Mouse (Mus musculus) lung, embryonic 14.5 days (tissue): ENCODE data around the gene Myo1d. TPM values are rescaled to one million over a fixed set of nuclear protein-coding genes. Genes with fewer than 3 reads are reported as not detected.

ENCODE experiments used
- ATAC-seq: fragments of 200-750 bp; cut with Nextera tagmentation; 2 replicates; pipeline ENCODE4 v1.8.0; 2017; ENCODE audit warnings: mild to moderate bottlenecking, moderate TSS enrichment, moderate library complexity; ENCODE audit not compliant: insufficient read depth
- DNase-seq: peaks from one replicate; pipeline ENCODE4 v3.0.0-alpha.2; 2015
- H3K27ac ChIP-seq: fragments of 300-500 bp; sonication (generic); 2 replicates; pipeline ENCODE4 v1.5.1; 2014; ENCODE audit warnings: low read depth, mild to moderate bottlenecking, moderate library complexity
- H3K27me3 ChIP-seq: fragments of 300-500 bp; sonication (generic); 2 replicates; pipeline ENCODE4 v1.6.1; 2014; ENCODE audit warnings: low read length, control low read depth; ENCODE audit not compliant: insufficient read depth
- H3K36me3 ChIP-seq: fragments of 300-500 bp; sonication (generic); 2 replicates; pipeline ENCODE4 v1.6.1; 2014; ENCODE audit warnings: control low read depth; ENCODE audit not compliant: insufficient read depth
- H3K4me1 ChIP-seq: fragments of 300-500 bp; sonication (generic); 2 replicates; pipeline ENCODE4 v1.6.1; 2014; ENCODE audit warnings: antibody characterized with exemption, control low read depth; ENCODE audit not compliant: insufficient read depth
- H3K4me2 ChIP-seq: fragments of 300-500 bp; sonication (generic); 2 replicates; pipeline ENCODE4 v1.6.1; 2014; ENCODE audit warnings: mild to moderate bottlenecking
- H3K4me3 ChIP-seq: fragments of 300-500 bp; sonication (generic); 2 replicates; pipeline ENCODE4 v1.5.1; 2014; ENCODE audit warnings: low read depth, low read length
- H3K9ac ChIP-seq: fragments of 300-500 bp; sonication (generic); 2 replicates; pipeline ENCODE4 v1.6.1; 2014
- H3K9me3 ChIP-seq: fragments of 300-500 bp; sonication (generic); 2 replicates; pipeline ENCODE4 v1.6.1; 2016; ENCODE audit warnings: low read depth, low read length, control low read depth
- CTCF ChIP-seq: IDR thresholded peaks from 2 replicates; pipeline ENCODE4 v1.5.1; 2016; ENCODE audit warnings: antibody characterized with exemption, low read depth
- WGBS: fragments of 180-500 bp; shearing (Covaris S2); extraction: QIAGEN DNeasy Blood & Tissue Kit; methylation state at CpG from one replicate; pipeline ENCODE4 v1.1.7; 2014; 5-methylcytosine and 5-hydroxymethylcytosine counted together
- polyA plus RNA-seq: library from polyadenylated mRNA; unstranded; fragments of >200 nt; fragmentation: Nextera tagmentation; extraction: Ambion mirVana; gene quantifications from 2 replicates; pipeline ENCODE4 v1.2.1, GENCODE M21; 2014

Gene Myo1d
- polyA plus RNA-seq, 1 experiment from 2014 or later = 16.1 TPM

- no peak for TF ChIP-seq CTCF
- ATAC-seq (no peak), DNase-seq (no peak)
- Histone ChIP-seq H3K27me3 (no peaks in the 10 kb centered on the region), H3K4me1 (no peaks in the 10 kb centered on the region; the same call in 1 of the 2 replicates), H3K27ac (no peak overlapping the region), H3K9me3 (no peaks in the 10 kb centered on the region), H3K4me3 (no peak overlapping the region), H3K9ac (no peak overlapping the region), H3K36me3 (no peaks in the 10 kb centered on the region), H3K4me2 (no peak overlapping the region)
- 40% methylated on average over 7 of the region's 7 CpGs for WGBS
Measured at GRCm38 (mm10) chr11:80783460-80783859, 3.6 kb upstream of the Myo1d start.

- Histone ChIP-seq H3K4me2 (no peak overlapping the region), H3K9ac (no peak overlapping the region), H3K27ac (no peak overlapping the region), H3K27me3 (no peaks in the 10 kb centered on the region), H3K9me3 (no peaks in the 10 kb centered on the region), H3K4me1 (no peaks in the 10 kb centered on the region; the same call in 1 of the 2 replicates), H3K4me3 (no peak overlapping the region), H3K36me3 (no peaks in the 10 kb centered on the region)
- DNase-seq (no peak), ATAC-seq (no peak)
- TF ChIP-seq CTCF = no peak
- WGBS = 77% methylated on average over 2 of the region's 2 CpGs
Measured at GRCm38 (mm10) chr11:80781535-80781934, 1.7 kb upstream of the Myo1d start.

GRCm38 (mm10) chr11:80778916-80779526 is 804 bp downstream of the Myo1d start:
- DNase-seq (peak; percentile 51), ATAC-seq (no peak)
- Histone ChIP-seq H3K4me1 (no peaks in the 10 kb centered on the region; the same call in 1 of the 2 replicates), H3K27me3 (no peaks in the 10 kb centered on the region), H3K4me3 (peak overlapping the region; percentile 72), H3K27ac (peak overlapping the region; percentile 87; the same call in 1 of the 2 replicates), H3K9me3 (no peaks in the 10 kb centered on the region), H3K9ac (peak overlapping the region; percentile 64), H3K4me2 (peak overlapping the region; percentile 91), H3K36me3 (no peaks in the 10 kb centered on the region)
- no peak for TF ChIP-seq CTCF
- under 1% methylated on average over 18 of the region's 18 CpGs for WGBS

- Histone ChIP-seq H3K4me2 (no peak overlapping the region), H3K9ac (no peak overlapping the region), H3K36me3 (no peaks in the 10 kb centered on the region), H3K27ac (no peak overlapping the region), H3K27me3 (no peaks in the 10 kb centered on the region), H3K9me3 (no peaks in the 10 kb centered on the region), H3K4me3 (no peak overlapping the region), H3K4me1 (no peaks in the 10 kb centered on the region; the same call in 1 of the 2 replicates)
- no peak for DNase-seq
- no peak for TF ChIP-seq CTCF
- ATAC-seq = no peak
- WGBS = 65% methylated on average over 6 of the region's 6 CpGs
Measured at GRCm38 (mm10) chr11:80778157-80778556, 1.7 kb downstream of the Myo1d start.

- Histone ChIP-seq H3K4me3 (no peak overlapping the region), H3K4me2 (no peak overlapping the region), H3K9me3 (no peaks in the 10 kb centered on the region), H3K9ac (no peak overlapping the region), H3K4me1 (no peaks in the 10 kb centered on the region; the same call in 1 of the 2 replicates), H3K36me3 (no peaks in the 10 kb centered on the region), H3K27ac (no peak overlapping the region), H3K27me3 (no peaks in the 10 kb centered on the region)
- peak; percentile 34; the same call in 1 of the 2 replicates for TF ChIP-seq CTCF
- WGBS = 77% methylated on average over 2 of the region's 2 CpGs
- DNase-seq = peak; percentile 40
- no peak for ATAC-seq
Measured at GRCm38 (mm10) chr11:80777708-80778107, 2.1 kb downstream of the Myo1d start.

GRCm38 (mm10) chr11:80775535-80775934 is 4.3 kb downstream of the Myo1d start:
- no peaks in the 10 kb centered on the region for H3K36me3 ChIP-seq
- H3K4me3 ChIP-seq = no peak overlapping the region
- H3K27ac ChIP-seq = no peak overlapping the region
- ATAC-seq (no peak), DNase-seq (no peak)
- H3K27me3 ChIP-seq = no peaks in the 10 kb centered on the region
- H3K9me3 ChIP-seq = no peaks in the 10 kb centered on the region
- no peak overlapping the region for H3K9ac ChIP-seq
- no peaks in the 10 kb centered on the region; the same call in 1 of the 2 replicates for H3K4me1 ChIP-seq
- no peak overlapping the region for H3K4me2 ChIP-seq
- no peak for TF ChIP-seq CTCF
- WGBS = 52% methylated on average over 3 of the region's 3 CpGs

- 65% methylated on average over 6 of the region's 6 CpGs for WGBS
- Histone ChIP-seq H3K9me3 (no peaks in the 10 kb centered on the region), H3K4me2 (no peak overlapping the region), H3K27me3 (no peaks in the 10 kb centered on the region), H3K36me3 (no peaks in the 10 kb centered on the region), H3K9ac (no peak overlapping the region), H3K4me1 (no peaks in the 10 kb centered on the region), H3K27ac (no peak overlapping the region), H3K4me3 (no peak overlapping the region)
- ATAC-seq (no peak), DNase-seq (no peak)
- no peak for TF ChIP-seq CTCF
Measured at GRCm38 (mm10) chr11:80772595-80773210, 7.1 kb downstream of the Myo1d start.
